Mouse (Mus musculus) bone marrow, adult 2 months (tissue): ENCODE data around the gene Nme3.

Experiments used
- CTCF ChIP-seq: fragments of 200-500 bp; IDR thresholded peaks from 2 replicates; pipeline ENCODE4 v1.5.1; 2011; ENCODE audit warnings: low read length, control low read depth; ENCODE audit not compliant: control insufficient read depth, insufficient read depth
- POLR2A ChIP-seq: fragments of 200-500 bp; IDR thresholded peaks from 2 replicates; pipeline ENCODE4 v1.6.1; 2011; ENCODE audit warnings: low read depth, mild to moderate bottlenecking, control low read depth, low read length, borderline replicate concordance; ENCODE audit not compliant: control insufficient read depth

GRCm38 (mm10) chr17:24892785-24893184, 3.5 kb upstream of the Nme3 start:
- TF ChIP-seq CTCF (no peak), POLR2A (no peak)
